Mouse (Mus musculus): Measurements from ENCODE around the gene Gmfb. TPM values are rescaled to one million over a fixed set of nuclear protein-coding genes. Genes with fewer than 3 reads are reported as not detected.

The Gmfb gene
- total RNA-seq, 2 experiments from 2014 or later = 159 to 160 TPM

DNA sequence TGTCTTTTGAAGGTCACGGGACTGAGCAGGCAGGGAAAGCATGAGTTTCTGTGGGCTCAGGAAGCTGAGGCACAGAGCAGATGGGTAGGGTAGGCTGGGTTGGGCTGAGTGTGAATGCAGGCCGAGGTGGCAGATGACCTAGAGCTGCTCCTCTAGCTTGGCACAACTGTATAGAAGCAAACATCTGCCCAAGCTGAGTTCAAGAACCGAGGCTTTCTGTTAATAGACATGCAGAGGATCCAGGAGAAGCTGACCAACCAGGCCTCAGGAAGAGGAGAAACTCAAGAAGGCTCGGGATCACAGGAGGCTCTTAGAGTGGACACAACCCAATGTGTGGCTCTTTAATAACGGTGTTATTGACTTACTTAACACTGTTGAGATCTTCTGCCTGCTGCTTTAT lies 15.9 kb downstream of the Gmfb start:
- intact Hi-C loops (cut with DNase I) = no loop called here
- DNase-seq (ENCODE audit: low spot score in 2 of 2) = no peak

DNA sequence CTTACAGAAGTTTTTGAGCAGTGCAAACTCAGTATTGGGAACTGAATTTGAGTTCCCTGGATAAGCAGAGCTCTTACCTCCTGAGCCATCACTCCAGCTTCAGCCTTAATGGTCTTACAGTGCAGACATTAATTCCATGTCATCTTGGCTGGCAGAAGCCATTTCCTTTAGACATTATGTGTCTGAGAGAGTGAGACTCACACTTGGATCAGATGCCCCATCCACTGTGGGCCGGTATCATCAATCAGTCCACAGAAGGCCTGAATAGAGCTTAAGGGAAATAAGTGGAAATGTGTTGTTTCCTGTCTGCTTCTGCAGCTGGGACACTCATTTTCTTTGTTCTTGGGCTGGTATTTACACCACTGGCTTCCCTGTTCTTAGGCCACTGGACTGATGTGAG lies 18.3 kb downstream of the Gmfb start:
- no peak for DNase-seq (ENCODE audit: low spot score in 2 of 2)
- intact Hi-C loops (cut with DNase I) = no loop called here

DNA sequence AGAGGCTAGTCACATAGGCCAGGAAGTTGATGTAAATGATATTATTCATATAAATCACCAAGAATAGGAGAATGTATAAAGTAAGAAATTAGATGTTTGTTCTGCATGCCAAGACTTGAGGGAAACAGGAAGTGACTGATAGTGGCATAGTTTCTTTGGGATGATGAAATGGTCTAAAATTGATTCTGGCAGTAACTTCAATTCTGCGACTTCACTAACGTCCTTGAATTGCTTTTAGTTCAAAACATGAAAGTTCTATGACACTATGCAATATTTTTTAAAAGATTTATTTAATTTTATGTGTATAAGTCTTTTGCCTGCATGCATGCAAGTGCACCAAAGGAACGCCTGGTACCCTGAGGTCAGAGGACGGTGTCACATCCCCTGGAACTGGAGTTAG lies 18.8 kb downstream of the Gmfb start:
- intact Hi-C loops (cut with DNase I) = no loop called here
- DNase-seq (ENCODE audit: low spot score in 2 of 2) = no peak

- intact Hi-C loops (cut with DNase I) = no loop called here
Measured at GRCm38 (mm10) chr14:46800684-46801345, 21.2 kb downstream of the Gmfb start.

DNA sequence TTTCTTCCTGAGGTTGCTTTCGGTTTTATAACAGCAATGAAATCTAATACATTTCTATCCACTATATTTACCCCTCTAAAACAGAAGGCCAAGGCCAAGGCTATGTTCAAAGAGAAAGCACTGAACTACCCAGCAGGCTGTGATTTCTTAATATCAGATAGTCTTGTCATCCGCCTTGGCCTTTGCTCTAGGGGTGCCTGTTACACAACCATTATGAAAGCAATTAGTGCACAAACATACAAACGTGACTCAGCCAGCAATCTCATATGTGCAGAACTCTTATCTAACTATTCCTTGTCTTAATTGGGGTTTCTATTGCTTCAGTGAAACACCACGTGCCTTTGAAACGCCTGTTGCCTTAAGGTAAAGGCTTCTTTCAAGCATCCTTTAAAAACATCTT lies 27.9 kb downstream of the Gmfb start:
- intact Hi-C loops (cut with DNase I) = no loop called here
- no peak for DNase-seq (ENCODE audit: low spot score in 2 of 2)

More at GRCm38 (mm10) chr14:46800684-46801345, 21.2 kb downstream of the Gmfb start:
- no peak for DNase-seq (ENCODE audit: low spot score in 2 of 2)

DNA sequence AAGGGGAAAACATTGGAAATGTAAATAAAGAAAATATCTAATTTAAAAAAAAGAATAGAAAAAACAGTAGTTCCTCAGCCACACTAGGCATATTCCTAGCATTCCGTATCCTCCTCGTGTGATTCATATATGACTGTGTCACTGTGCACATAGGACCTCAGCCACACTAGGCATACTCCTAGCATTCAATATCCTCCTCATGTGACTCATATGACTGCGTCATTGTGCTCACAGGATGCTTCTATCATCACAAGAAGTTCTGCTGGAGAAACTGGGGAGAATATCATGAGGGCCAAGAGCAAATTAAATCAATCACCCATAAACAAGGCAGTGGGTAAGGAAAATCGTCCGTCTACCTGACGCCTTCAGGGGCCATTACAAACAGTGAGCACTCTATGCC lies 31.3 kb downstream of the Gmfb start:
- DNase-seq (ENCODE audit: low spot score in 2 of 2) = no peak
- intact Hi-C loops (cut with DNase I) = no loop called here

DNA sequence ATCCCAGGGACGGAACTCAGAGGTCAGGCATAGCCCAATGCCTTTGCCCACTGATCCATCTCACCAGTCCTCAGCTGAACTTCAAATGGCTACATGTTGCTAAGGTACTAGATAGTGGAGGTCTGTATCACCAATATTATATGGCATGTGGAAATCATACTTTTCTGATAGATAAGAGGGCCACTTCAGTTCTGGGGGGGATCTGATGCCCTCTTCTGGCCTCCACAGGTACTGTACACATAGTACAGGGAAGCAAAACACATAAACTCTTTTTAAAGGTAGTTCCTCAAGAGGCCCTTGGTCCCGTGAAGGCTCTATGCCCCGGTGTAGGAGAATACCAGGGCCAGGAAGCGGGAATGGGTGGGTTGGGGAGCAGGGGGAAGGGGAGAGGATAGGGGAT lies 31.7 kb downstream of the Gmfb start:
- intact Hi-C loops (cut with DNase I) = no loop called here
- no peak for DNase-seq (ENCODE audit: low spot score in 2 of 2)

- DNase-seq (ENCODE audit: low spot score in 2 of 2) = no peak
- intact Hi-C loops (cut with DNase I) = no loop called here
Measured at GRCm38 (mm10) chr14:46788505-46788901, 33.5 kb downstream of the Gmfb start.

DNA sequence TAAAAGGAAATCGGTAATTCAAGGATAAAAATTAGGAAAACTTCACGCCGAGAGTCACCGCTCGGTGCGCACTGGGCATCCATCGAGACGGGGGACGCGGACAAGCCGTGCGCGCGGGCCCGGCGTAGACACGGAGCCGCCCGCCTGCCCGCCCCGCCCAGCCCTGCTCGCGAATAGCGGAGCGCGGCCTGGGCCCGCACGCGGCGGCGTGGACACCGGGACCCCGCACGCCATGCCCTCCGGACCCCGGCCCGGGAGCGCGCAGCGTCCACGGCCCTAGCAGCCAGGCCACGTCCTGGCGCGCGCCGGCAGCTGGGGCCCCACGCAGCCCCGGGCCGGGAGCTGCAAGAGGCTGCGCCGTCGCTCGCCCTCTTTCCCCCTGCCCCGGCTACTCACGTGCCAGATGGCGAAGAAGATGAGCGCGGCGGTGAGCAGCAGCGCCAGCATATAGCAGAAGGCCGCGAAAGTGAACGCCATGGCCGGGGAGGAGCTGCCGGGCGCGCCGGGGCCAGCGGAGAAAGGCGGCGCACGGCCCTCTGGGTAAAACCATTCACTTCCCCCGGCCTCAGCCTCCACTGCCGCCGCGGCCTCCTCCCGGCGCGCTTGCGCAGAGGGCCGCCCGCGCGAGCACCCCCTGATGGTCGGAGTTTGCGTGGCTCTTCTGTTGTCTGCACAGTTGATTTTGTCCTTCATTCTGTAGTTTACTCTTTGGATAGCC lies 34.1 kb downstream of the Gmfb start, which contains the start of gene Cnih1:
TSS of gene Cnih1 (minus strand) at position 625 of the 718 bp plus-strand sequence.
- intact Hi-C loops (cut with DNase I) = no loop called here
- peak; percentile 87 to 92 for DNase-seq (ENCODE audit: low spot score in 2 of 2)

DNA sequence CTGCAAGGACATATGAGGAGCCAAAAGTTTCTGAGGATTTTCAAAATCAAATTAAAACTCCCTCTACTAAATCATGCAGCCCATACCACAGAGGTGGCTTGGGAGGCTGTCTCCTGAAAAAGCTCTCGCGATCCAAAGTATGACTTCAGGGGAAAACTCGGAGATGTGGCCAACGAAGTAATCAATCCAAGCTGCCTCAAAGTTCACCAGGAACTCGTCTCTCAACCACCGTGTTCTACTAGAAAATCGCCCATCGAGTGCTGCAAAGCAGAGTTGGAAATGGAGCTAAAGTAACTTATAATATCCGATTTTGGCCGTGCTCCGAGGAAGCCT lies 34.6 kb downstream of the Gmfb start:
- no peak for DNase-seq (ENCODE audit: low spot score in 2 of 2)

GRCm38 (mm10) chr14:46785247-46785646 lies 36.8 kb downstream of the Gmfb start:
- intact Hi-C loops (cut with DNase I) = no loop called here
- no peak for DNase-seq (ENCODE audit: low spot score in 2 of 2)

More for the DNA sequence above, 34.6 kb downstream of the Gmfb start:
- intact Hi-C loops (cut with DNase I) = no loop called here

- no peak for DNase-seq (ENCODE audit: low spot score in 2 of 2)
Measured at GRCm38 (mm10) chr14:46783327-46783926, 38.6 kb downstream of the Gmfb start.

DNA sequence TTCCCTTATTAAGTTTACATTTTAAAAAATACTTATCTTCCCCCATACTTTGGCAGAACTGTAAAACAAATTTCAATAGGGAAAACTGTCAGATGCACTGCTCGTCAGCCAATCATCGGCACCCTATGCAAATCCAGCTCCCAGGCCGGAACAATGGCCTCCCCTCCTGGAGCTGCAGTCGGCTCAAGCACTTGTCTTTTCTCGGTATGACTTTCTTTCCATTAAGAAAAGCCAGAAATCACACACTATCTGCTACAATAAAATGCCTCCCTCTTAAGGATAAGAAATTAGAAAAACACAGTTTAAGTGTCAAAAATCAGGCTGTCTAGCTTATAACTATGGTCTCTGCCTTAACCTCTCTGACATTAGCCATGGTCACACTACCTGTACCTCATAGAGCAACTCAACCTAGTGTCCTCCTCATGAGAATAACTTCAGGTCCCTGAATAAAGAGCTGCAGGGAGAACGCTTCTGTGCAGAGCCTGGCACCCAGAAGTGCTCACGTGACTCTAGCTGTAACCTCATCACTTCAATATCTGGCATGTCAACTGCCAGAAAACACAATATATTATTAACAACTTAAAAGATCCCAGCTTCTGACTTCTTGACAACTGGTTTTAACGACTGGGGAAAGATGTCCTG lies 39.7 kb downstream of the Gmfb start:
- DNase-seq (ENCODE audit: low spot score in 2 of 2) = no peak
- intact Hi-C loops (cut with DNase I) = no loop called here

More at GRCm38 (mm10) chr14:46783327-46783926, 38.6 kb downstream of the Gmfb start:
- intact Hi-C loops (cut with DNase I) = no loop called here

DNA sequence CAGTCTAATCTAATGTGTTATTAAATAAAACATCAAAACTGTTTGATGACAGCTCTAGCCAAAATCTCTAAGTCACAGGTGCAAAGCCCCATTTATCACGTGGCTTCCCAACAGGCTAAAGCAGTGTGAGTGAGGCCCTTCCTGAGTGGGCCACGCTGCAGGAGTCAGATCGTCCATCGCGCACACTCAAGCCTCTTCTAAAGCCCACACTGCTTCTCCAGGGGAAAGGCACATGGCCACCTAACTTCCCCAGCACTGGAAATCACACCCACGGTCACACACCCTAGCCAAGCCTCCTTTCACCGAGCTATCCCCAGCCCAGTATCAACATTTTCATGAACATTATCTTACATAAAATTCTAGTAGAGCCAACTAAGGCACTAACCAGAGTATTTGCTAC lies 41.0 kb downstream of the Gmfb start:
- intact Hi-C loops (cut with DNase I) = no loop called here
- no peak for DNase-seq (ENCODE audit: low spot score in 2 of 2)

- no peak for DNase-seq (ENCODE audit: low spot score in 2 of 2)
- intact Hi-C loops (cut with DNase I) = no loop called here
Measured at GRCm38 (mm10) chr14:46779217-46779616, 42.8 kb downstream of the Gmfb start.

GRCm38 (mm10) chr14:46778756-46779155 lies 43.3 kb downstream of the Gmfb start:
- intact Hi-C loops (cut with DNase I) = no loop called here
- DNase-seq (ENCODE audit: low spot score in 2 of 2) = no peak

DNA sequence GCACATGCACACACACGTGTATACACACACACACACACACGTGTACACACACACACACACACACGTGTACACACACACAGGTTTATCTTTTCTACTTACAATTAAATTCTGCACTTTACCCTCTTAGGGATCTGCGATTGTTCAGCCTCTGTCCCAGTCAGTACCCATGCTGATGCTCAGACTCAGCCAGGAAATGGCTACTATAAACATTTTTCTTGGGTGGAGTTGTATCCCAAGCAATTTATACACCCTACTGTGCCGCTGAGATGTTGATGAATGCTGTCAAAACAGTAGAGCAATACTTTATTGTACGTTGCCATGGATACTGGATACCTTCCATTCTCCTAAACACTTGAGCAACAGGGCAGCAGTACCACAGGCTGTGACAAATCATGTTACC lies 52.0 kb downstream of the Gmfb start:
- intact Hi-C loops (cut with DNase I) = no loop called here
- no peak for DNase-seq (ENCODE audit: low spot score in 2 of 2)

DNA sequence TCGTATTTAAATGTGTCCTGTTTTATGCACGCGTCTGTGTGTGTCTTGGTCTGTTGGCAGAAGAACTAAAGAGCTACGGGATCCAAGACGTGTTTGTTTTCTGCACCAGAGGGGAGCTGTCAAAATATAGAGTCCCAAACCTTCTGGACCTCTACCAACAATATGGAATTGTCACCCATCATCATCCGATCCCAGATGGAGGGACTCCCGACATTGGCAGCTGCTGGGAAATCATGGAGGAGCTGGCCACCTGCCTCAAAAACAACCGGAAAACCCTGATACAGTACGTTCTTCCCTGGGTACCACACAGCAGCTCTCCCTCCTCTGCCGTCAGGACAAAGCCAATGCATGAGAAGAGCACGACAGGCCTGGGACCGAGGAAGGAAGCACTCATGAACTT lies 54.9 kb downstream of the Gmfb start:
- peak; percentile 18 to 36 for DNase-seq (ENCODE audit: low spot score in 2 of 2)
- intact Hi-C loops (cut with DNase I) = no loop called here

- intact Hi-C loops (cut with DNase I) = no loop called here
- no peak for DNase-seq (ENCODE audit: low spot score in 2 of 2)
Measured at GRCm38 (mm10) chr14:46761186-46761585, 60.9 kb downstream of the Gmfb start.

DNA sequence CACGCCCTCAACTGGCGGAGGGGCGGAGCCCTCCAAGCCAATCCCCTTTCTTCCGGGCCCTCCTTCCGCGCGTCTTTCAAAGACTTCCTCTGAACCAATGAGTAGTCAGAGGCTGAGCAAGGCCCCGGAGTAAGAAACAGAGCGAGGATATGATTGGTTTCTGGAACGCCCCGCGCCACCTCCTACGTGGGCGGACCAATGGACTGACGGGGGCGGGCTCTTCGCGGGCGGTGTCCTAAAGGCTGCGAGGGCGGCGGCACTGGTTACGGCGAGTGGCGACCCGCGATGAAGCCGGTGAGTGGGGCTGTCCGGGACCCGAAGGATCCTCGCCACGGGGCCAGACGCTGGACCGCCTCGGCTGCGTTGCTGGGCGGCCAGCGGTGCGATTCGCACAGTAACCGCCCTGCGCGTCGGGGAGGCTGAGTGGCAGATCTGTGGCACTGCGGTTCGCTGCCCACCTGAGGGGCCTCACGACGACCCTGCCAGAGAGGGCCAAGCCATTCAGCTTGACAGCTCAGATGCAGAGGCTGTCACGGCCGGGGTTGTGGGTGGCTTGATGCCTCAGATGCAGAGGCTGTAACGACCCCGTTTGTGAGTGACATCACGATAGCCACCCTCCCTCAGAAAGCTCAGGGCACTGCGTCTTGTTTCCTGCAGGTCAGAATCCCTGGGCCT lies 61.5 kb downstream of the Gmfb start, which contains the start of gene Cdkn3:
TSS of gene Cdkn3 (plus strand) at position 187 of the 675 bp plus-strand sequence.
- intact Hi-C loops (cut with DNase I) = no loop called here
- peak; percentile 89 to 93 for DNase-seq (ENCODE audit: low spot score in 2 of 2)

Measured in left cerebral cortex, postnatal 14 days (tissue).